Mouse (Mus musculus): ENCODE measurements at regions not wholly inside any gene's neighbourhood (a gene's known extent, or its start where the extent isn't known, plus 50 kb on each side); places are given as distances from the start of the nearest gene placed in this dataset.

DNA sequence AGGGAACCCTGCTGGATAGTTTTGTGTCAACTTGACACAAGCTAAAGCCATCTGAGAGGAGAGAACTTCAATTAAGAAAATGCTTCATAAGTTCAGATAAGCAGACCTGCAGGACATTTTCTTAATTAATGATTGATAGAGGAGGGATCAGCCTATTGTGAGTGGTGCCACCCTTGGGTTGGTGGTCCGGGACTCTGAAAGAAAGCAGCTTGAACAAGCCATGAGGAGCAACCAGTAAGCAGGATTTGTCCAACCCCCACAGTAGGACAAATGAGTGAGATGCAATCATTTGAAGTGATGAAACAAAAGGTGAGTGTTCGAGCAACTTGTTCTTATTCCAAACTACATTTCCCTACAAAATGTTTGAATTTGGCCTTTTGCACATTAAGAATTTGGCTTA, 78.0 kb upstream of the Pam start:
- no peak for ATAC-seq
- Histone ChIP-seq H3K36me3 (ENCODE audit: control insufficient read depth, insufficient read depth, low read length) (no peaks in the 10 kb centered on the region), H3K9me3 (ENCODE audit: control insufficient read depth, low read length) (no peaks in the 10 kb centered on the region), H3K4me2 (ENCODE audit: low read depth, low read length) (no peak overlapping the region), H3K4me1 (ENCODE audit: control insufficient read depth, insufficient read depth, low read length) (no peaks in the 10 kb centered on the region), H3K27ac (ENCODE audit: low read length) (no peak overlapping the region), H3K9ac (ENCODE audit: low read depth, low read length) (no peak overlapping the region), H3K4me3 (ENCODE audit: low read length) (no peak overlapping the region), H3K27me3 (replicated peaks; ENCODE audit: control insufficient read depth, insufficient read depth, low read length) (no peaks in the 10 kb centered on the region)
- WGBS: 65% methylated on average over 2 of the region's 2 CpGs

DNA sequence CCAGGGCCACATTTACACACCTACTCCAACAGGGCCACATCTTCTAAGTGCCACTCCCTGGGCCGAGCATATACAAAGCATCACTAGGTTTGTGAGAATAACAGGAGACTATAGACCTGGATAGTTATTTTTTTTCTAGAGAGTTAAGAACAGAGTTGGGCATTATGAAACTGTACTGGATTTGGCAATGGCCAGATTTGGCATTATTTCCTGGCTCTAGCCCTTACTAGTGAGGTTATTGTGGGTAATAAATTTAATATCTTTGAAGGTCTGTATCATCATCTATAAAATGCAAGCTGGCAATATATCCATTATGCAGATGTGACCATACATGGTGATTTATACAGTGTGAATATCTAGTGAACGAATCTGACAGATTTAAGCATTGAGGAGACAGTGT, 75.8 kb upstream of the Pam start:
- H3K9me3 ChIP-seq (ENCODE audit: control insufficient read depth, low read length): no peaks in the 10 kb centered on the region
- no peak overlapping the region for H3K4me3 ChIP-seq (ENCODE audit: low read length)
- H3K9ac ChIP-seq (ENCODE audit: low read depth, low read length): no peak overlapping the region
- WGBS: 87% methylated on average over 2 of the region's 2 CpGs
- no peak overlapping the region for H3K27ac ChIP-seq (ENCODE audit: low read length)
- H3K36me3 ChIP-seq (ENCODE audit: control insufficient read depth, insufficient read depth, low read length): no peaks in the 10 kb centered on the region
- no peaks in the 10 kb centered on the region for H3K27me3 ChIP-seq (replicated peaks; ENCODE audit: control insufficient read depth, insufficient read depth, low read length)
- ATAC-seq: no peak
- no peaks in the 10 kb centered on the region for H3K4me1 ChIP-seq (ENCODE audit: control insufficient read depth, insufficient read depth, low read length)
- no peak overlapping the region for H3K4me2 ChIP-seq (ENCODE audit: low read depth, low read length)

- Histone ChIP-seq H3K9me3 (ENCODE audit: control insufficient read depth, low read length) (no peaks in the 10 kb centered on the region), H3K27me3 (replicated peaks; ENCODE audit: control insufficient read depth, insufficient read depth, low read length) (no peaks in the 10 kb centered on the region), H3K4me2 (ENCODE audit: low read depth, low read length) (no peak overlapping the region), H3K27ac (ENCODE audit: low read length) (no peak overlapping the region), H3K9ac (ENCODE audit: low read depth, low read length) (no peak overlapping the region), H3K4me3 (ENCODE audit: low read length) (no peak overlapping the region), H3K36me3 (ENCODE audit: control insufficient read depth, insufficient read depth, low read length) (no peaks in the 10 kb centered on the region), H3K4me1 (ENCODE audit: control insufficient read depth, insufficient read depth, low read length) (no peaks in the 10 kb centered on the region)
- no peak for ATAC-seq
Observed at GRCm38 (mm10) chr1:98169352-98169751, 73.9 kb upstream of the Pam start.

GRCm38 (mm10) chr1:98167800-98168199, 72.4 kb upstream of the Pam start:
- ATAC-seq: no peak
- Histone ChIP-seq H3K4me1 (ENCODE audit: control insufficient read depth, insufficient read depth, low read length) (no peaks in the 10 kb centered on the region), H3K36me3 (ENCODE audit: control insufficient read depth, insufficient read depth, low read length) (no peaks in the 10 kb centered on the region), H3K9ac (ENCODE audit: low read depth, low read length) (no peak overlapping the region), H3K27ac (ENCODE audit: low read length) (no peak overlapping the region), H3K27me3 (replicated peaks; ENCODE audit: control insufficient read depth, insufficient read depth, low read length) (no peaks in the 10 kb centered on the region), H3K9me3 (ENCODE audit: control insufficient read depth, low read length) (no peaks in the 10 kb centered on the region), H3K4me2 (ENCODE audit: low read depth, low read length) (no peak overlapping the region), H3K4me3 (ENCODE audit: low read length) (no peak overlapping the region)
- WGBS: 90% methylated on average over 4 of the region's 4 CpGs

- Histone ChIP-seq H3K27ac (ENCODE audit: low read length) (no peak overlapping the region), H3K4me1 (ENCODE audit: control insufficient read depth, insufficient read depth, low read length) (no peaks in the 10 kb centered on the region), H3K4me3 (ENCODE audit: low read length) (no peak overlapping the region), H3K9ac (ENCODE audit: low read depth, low read length) (no peak overlapping the region), H3K4me2 (ENCODE audit: low read depth, low read length) (no peak overlapping the region), H3K9me3 (ENCODE audit: control insufficient read depth, low read length) (no peaks in the 10 kb centered on the region), H3K27me3 (replicated peaks; ENCODE audit: control insufficient read depth, insufficient read depth, low read length) (no peaks in the 10 kb centered on the region), H3K36me3 (ENCODE audit: control insufficient read depth, insufficient read depth, low read length) (no peaks in the 10 kb centered on the region)
- WGBS: 83% methylated on average over 2 of the region's 2 CpGs
- ATAC-seq: no peak
Observed at GRCm38 (mm10) chr1:98162639-98162927, 67.1 kb upstream of the Pam start.

GRCm38 (mm10) chr1:98161882-98162638, 66.6 kb upstream of the Pam start:
- Histone ChIP-seq H3K4me2 (ENCODE audit: low read depth, low read length) (no peak overlapping the region), H3K9me3 (ENCODE audit: control insufficient read depth, low read length) (no peaks in the 10 kb centered on the region), H3K36me3 (ENCODE audit: control insufficient read depth, insufficient read depth, low read length) (no peaks in the 10 kb centered on the region), H3K9ac (ENCODE audit: low read depth, low read length) (no peak overlapping the region), H3K4me1 (ENCODE audit: control insufficient read depth, insufficient read depth, low read length) (no peaks in the 10 kb centered on the region), H3K27me3 (replicated peaks; ENCODE audit: control insufficient read depth, insufficient read depth, low read length) (no peaks in the 10 kb centered on the region), H3K27ac (ENCODE audit: low read length) (no peak overlapping the region), H3K4me3 (ENCODE audit: low read length) (no peak overlapping the region)
- ATAC-seq: no peak
- WGBS: 74% methylated on average over 5 of the region's 5 CpGs

DNA sequence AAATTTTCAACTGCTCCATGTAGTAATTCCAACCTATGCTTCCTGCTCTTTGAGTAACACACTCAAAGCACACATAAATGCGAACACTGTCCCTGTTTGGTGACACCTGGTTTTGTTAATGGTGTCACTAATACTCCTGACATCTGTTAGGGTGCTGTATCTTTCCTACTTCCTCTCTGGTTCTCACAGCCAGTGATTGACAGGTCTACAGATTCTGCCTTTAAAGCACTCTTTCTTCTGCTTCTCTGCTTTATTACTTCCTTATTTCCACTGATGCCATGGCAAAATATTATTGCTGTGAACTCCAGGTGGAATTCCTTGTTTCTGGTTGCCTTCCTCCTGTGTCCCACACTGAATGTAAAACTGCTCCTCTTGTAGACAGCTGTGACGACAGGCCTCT, 63.5 kb upstream of the Pam start:
- no peak overlapping the region for H3K4me2 ChIP-seq (ENCODE audit: low read depth, low read length)
- H3K4me1 ChIP-seq (ENCODE audit: control insufficient read depth, insufficient read depth, low read length): no peaks in the 10 kb centered on the region
- no peak overlapping the region for H3K4me3 ChIP-seq (ENCODE audit: low read length)
- no peak for ATAC-seq
- no peaks in the 10 kb centered on the region for H3K36me3 ChIP-seq (ENCODE audit: control insufficient read depth, insufficient read depth, low read length)
- no peaks in the 10 kb centered on the region for H3K9me3 ChIP-seq (ENCODE audit: control insufficient read depth, low read length)
- no peaks in the 10 kb centered on the region for H3K27me3 ChIP-seq (replicated peaks; ENCODE audit: control insufficient read depth, insufficient read depth, low read length)
- WGBS: 82% methylated on average over 2 of the region's 2 CpGs
- H3K27ac ChIP-seq (ENCODE audit: low read length): no peak overlapping the region
- H3K9ac ChIP-seq (ENCODE audit: low read depth, low read length): no peak overlapping the region

- H3K4me2 ChIP-seq (ENCODE audit: low read depth, low read length): no peak overlapping the region
- no peak overlapping the region for H3K27ac ChIP-seq (ENCODE audit: low read length)
- ATAC-seq: peak; percentile 63; the same call in 1 of the 2 replicates
- H3K27me3 ChIP-seq (replicated peaks; ENCODE audit: control insufficient read depth, insufficient read depth, low read length): no peaks in the 10 kb centered on the region
- 63% methylated on average over 3 of the region's 3 CpGs for WGBS
- H3K9ac ChIP-seq (ENCODE audit: low read depth, low read length): no peak overlapping the region
- no peaks in the 10 kb centered on the region for H3K9me3 ChIP-seq (ENCODE audit: control insufficient read depth, low read length)
- H3K4me1 ChIP-seq (ENCODE audit: control insufficient read depth, insufficient read depth, low read length): no peaks in the 10 kb centered on the region
- H3K36me3 ChIP-seq (ENCODE audit: control insufficient read depth, insufficient read depth, low read length): no peaks in the 10 kb centered on the region
- no peak overlapping the region for H3K4me3 ChIP-seq (ENCODE audit: low read length)
Observed at GRCm38 (mm10) chr1:98147361-98147760, 51.9 kb upstream of the Pam start.

All from intestine, embryonic 16.5 days (tissue).